Mouse (Mus musculus) intestine, postnatal 0 days (tissue): ENCODE data around the gene Limd1. TPM values are rescaled to one million over a fixed set of nuclear protein-coding genes. Genes with fewer than 3 reads are reported as not detected.

Experiments
- ATAC-seq: fragments of 200-750 bp; cut with Nextera tagmentation; 2 replicates; pipeline ENCODE4 v1.8.0; 2017; ENCODE audit warnings: mild to moderate bottlenecking, moderate TSS enrichment, moderate library complexity
- H3K27ac ChIP-seq: fragments of 300-500 bp; sonication (generic); 2 replicates; pipeline ENCODE4 v1.5.1; 2014; ENCODE audit warnings: mild to moderate bottlenecking, low read depth, low read length, moderate library complexity
- H3K27me3 ChIP-seq: fragments of 300-500 bp; sonication (generic); replicated peaks from 2 replicates; pipeline ENCODE4 v1.6.1; 2014; ENCODE audit warnings: low read length, mixed read lengths; ENCODE audit not compliant: control insufficient read depth, insufficient read depth
- H3K36me3 ChIP-seq: fragments of 300-500 bp; sonication (generic); 2 replicates; pipeline ENCODE4 v1.6.1; 2014; ENCODE audit warnings: mild to moderate bottlenecking, moderate library complexity; ENCODE audit not compliant: control insufficient read depth, insufficient read depth
- H3K4me1 ChIP-seq: fragments of 300-500 bp; sonication (generic); replicated peaks from 2 replicates; pipeline ENCODE4 v1.6.1; 2014; ENCODE audit warnings: antibody characterized with exemption, low read length, mixed read lengths; ENCODE audit not compliant: control insufficient read depth, insufficient read depth
- H3K4me2 ChIP-seq: fragments of 300-500 bp; sonication (generic); replicated peaks from 2 replicates; pipeline ENCODE4 v1.6.1; 2014; ENCODE audit warnings: low read depth, mild to moderate bottlenecking, moderate library complexity
- H3K4me3 ChIP-seq: fragments of 300-500 bp; sonication (generic); 2 replicates; pipeline ENCODE4 v1.5.1; 2014; ENCODE audit warnings: low read depth, low read length
- H3K9ac ChIP-seq: fragments of 300-500 bp; sonication (generic); 2 replicates; pipeline ENCODE4 v1.6.1; 2014; ENCODE audit warnings: mild to moderate bottlenecking, low read depth, low read length
- H3K9me3 ChIP-seq: fragments of 300-500 bp; sonication (generic); 2 replicates; pipeline ENCODE4 v1.6.1; 2016; ENCODE audit warnings: mixed run types; ENCODE audit not compliant: control insufficient read depth
- CTCF ChIP-seq: sonication (generic); IDR thresholded peaks from 2 replicates; pipeline ENCODE4 v1.5.1; 2016; ENCODE audit warnings: low read depth, mild to moderate bottlenecking, control low read depth, antibody characterized with exemption, moderate library complexity
- WGBS: fragments of 180-500 bp; shearing (Covaris S2); extraction: QIAGEN DNeasy Blood & Tissue Kit; methylation state at CpG from one replicate; pipeline ENCODE4 v1.1.7; 2014; 5-methylcytosine and 5-hydroxymethylcytosine counted together
- polyA plus RNA-seq: library from polyadenylated mRNA; unstranded; fragments of >200 nt; fragmentation: Nextera tagmentation; extraction: Ambion mirVana; gene quantifications from 2 replicates; pipeline ENCODE4 v1.2.1, GENCODE M21; 2015

The Limd1 gene
- polyA plus RNA-seq, 1 experiment from 2014 or later, result 40.6 TPM

GRCm38 (mm10) chr9:123479876-123480252 lies 1.4 kb downstream of the Limd1 start:
- ATAC-seq, result no peak
- H3K9ac ChIP-seq, result peak overlapping the region; percentile 67
- H3K9me3 ChIP-seq, result no peaks in the 10 kb centered on the region
- H3K36me3 ChIP-seq, result peaks cover 8% of the 10 kb centered on the region
- H3K27me3 ChIP-seq, result no peaks in the 10 kb centered on the region
- no peak for TF ChIP-seq CTCF
- WGBS, result 81% methylated on average over 8 of the region's 8 CpGs
- peak overlapping the region; percentile 87 for H3K4me2 ChIP-seq
- peak overlapping the region; percentile 51 for H3K4me3 ChIP-seq
- H3K27ac ChIP-seq, result no peak overlapping the region
- peaks cover 13% of the 10 kb centered on the region for H3K4me1 ChIP-seq

DNA sequence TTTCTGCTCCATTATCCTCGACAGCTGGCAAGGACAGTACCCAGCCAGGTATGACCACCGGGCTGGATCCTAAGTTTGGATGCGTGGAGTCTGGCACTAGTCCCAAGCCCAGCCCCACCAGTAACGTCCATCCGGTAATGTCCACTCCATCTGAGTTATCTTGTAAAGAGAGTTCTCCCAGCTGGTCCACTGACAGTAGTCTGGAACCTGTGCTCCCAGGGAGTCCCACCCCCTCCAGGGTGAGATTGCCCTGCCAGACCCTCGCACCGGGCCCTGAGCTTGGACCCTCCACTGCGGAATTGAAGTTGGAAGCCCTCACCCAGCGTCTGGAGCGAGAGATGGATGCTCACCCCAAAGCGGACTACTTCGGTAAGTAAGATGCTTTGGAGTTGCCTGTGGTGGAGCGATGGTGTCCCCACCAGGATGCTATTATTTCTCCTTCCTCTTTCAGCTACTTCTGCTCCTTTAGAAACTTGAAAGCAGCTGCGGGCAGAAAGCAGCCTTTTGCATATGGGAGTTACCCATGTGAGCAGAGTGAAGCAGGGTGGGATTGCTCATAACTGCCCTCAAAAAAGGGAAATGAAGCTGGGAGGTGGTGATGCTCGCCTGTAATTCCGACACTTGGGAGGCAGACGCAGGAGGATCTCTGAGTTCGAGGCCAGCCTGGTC lies 1.9 kb downstream of the Limd1 start:
- Histone ChIP-seq H3K9me3 (no peaks in the 10 kb centered on the region), H3K27ac (no peak overlapping the region), H3K4me2 (peak overlapping the region; percentile 87), H3K27me3 (no peaks in the 10 kb centered on the region), H3K36me3 (peaks cover 8% of the 10 kb centered on the region), H3K4me1 (peaks cover 13% of the 10 kb centered on the region), H3K9ac (peak overlapping the region; percentile 67), H3K4me3 (peak overlapping the region; percentile 51)
- no peak for ATAC-seq
- TF ChIP-seq CTCF, result no peak
- 55% methylated on average over 18 of the region's 18 CpGs for WGBS

DNA sequence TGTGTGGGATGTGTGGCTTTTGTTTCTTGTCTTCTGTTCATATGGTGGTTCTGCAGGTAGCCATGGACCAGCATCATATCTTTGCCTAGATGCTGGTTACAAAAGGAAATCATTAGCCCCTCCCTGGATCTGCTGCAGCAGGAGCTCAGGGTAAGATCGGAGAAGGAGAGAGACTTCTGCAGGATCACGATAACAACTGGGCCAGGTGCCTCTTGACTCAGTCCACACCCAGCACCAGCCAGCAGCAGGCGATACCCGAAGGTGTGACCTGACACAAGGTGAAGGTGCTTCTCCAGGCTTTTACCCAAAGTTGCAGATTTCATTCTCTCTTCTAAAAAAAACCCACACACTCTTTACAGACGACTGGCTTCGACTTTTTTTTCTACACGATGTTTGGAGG lies 2.6 kb downstream of the Limd1 start:
- H3K4me1 ChIP-seq, result peaks cover 13% of the 10 kb centered on the region
- peak overlapping the region; percentile 87 for H3K4me2 ChIP-seq
- no peaks in the 10 kb centered on the region for H3K9me3 ChIP-seq
- 20% methylated on average over 7 of the region's 7 CpGs for WGBS
- no peak for ATAC-seq
- TF ChIP-seq CTCF, result no peak
- H3K27me3 ChIP-seq, result no peaks in the 10 kb centered on the region
- H3K9ac ChIP-seq, result no peak overlapping the region
- no peak overlapping the region for H3K27ac ChIP-seq
- H3K36me3 ChIP-seq, result peaks cover 14% of the 10 kb centered on the region
- H3K4me3 ChIP-seq, result 0 out of 2 replicates have a peak overlapping the region, but pooled peaks have one; percentile 51

DNA sequence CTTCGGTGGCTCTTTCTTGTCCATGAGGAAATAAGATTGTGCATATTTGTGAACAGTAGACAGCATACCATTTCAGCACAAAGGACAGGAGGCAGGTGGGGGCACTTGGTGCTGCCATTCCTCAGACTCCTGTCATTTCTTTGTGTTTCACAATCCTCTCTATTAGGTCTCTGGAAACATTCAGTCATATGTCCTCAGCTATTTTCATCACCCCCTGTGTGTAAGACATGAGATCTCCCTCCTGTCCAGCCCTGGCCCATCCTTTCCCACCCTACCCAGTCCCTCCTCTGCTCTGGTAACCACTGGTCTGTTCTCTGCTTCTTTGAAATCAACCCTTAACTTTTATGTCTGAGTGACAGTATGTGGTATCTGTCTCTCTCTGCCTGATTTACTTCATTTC lies 5.1 kb downstream of the Limd1 start:
- ATAC-seq, result no peak

DNA sequence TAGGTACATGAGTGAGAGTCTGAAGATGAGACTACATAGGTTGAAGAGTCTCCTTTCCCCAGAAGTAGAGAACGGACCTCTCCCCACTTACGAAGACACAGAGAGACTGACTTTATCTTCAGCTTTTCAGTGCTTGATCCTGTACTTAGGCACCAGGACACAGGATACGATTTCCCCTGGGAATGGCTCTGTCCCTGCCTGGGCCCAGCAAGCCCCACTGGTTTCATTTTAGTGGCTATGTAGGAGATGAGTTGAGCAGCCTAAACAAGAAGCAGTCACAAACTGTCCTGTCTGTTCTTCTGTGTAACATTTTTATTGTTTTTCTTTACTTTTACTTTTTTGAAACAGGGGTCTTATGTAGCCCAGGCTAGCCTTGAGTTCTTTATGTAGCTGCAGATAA lies 6.3 kb downstream of the Limd1 start:
- ATAC-seq, result no peak
- H3K9me3 ChIP-seq, result no peaks in the 10 kb centered on the region
- no peak overlapping the region for H3K4me2 ChIP-seq
- H3K9ac ChIP-seq, result no peak overlapping the region
- H3K4me1 ChIP-seq, result peaks cover 14% of the 10 kb centered on the region
- no peak overlapping the region for H3K4me3 ChIP-seq
- 91% methylated on average over 3 of the region's 3 CpGs for WGBS
- no peak for TF ChIP-seq CTCF
- no peaks in the 10 kb centered on the region for H3K27me3 ChIP-seq
- no peak overlapping the region for H3K27ac ChIP-seq
- H3K36me3 ChIP-seq, result peaks cover 20% of the 10 kb centered on the region

More for the DNA sequence above, 5.1 kb downstream of the Limd1 start:
- Histone ChIP-seq H3K36me3 (peaks cover 20% of the 10 kb centered on the region), H3K27ac (no peak overlapping the region), H3K4me2 (no peak overlapping the region), H3K9ac (0 out of 2 replicates have a peak overlapping the region, but pooled peaks have one; percentile 3), H3K9me3 (no peaks in the 10 kb centered on the region), H3K4me1 (peaks cover 21% of the 10 kb centered on the region), H3K27me3 (no peaks in the 10 kb centered on the region), H3K4me3 (no peak overlapping the region)
- no peak for TF ChIP-seq CTCF
- WGBS, result 69% methylated on average over 1 of the region's 1 CpGs

- Histone ChIP-seq H3K4me3 (no peak overlapping the region), H3K36me3 (peaks cover 20% of the 10 kb centered on the region), H3K4me1 (peaks cover 13% of the 10 kb centered on the region; the same call in 1 of the 2 replicates), H3K9me3 (no peaks in the 10 kb centered on the region), H3K27ac (no peak overlapping the region), H3K27me3 (no peaks in the 10 kb centered on the region), H3K9ac (no peak overlapping the region), H3K4me2 (no peak overlapping the region)
- WGBS, result 83% methylated on average over 4 of the region's 4 CpGs
- no peak for ATAC-seq
- no peak for TF ChIP-seq CTCF
Measured at GRCm38 (mm10) chr9:123485561-123485960, 7.1 kb downstream of the Limd1 start.
